Mouse (Mus musculus) embryonic facial prominence, embryonic 14.5 days (tissue): ENCODE results near the gene Nav2. TPM values are rescaled to one million over a fixed set of nuclear protein-coding genes. Genes with fewer than 3 reads are reported as not detected.

Source experiments
- ATAC-seq: fragments of 200-750 bp; cut with Nextera tagmentation; 2 replicates; pipeline ENCODE4 v1.8.0; 2017; ENCODE audit warnings: low read depth, moderate number of reproducible peaks, moderate TSS enrichment
- DNase-seq: peaks from one replicate; pipeline ENCODE4 v3.0.0-alpha.2; 2015; ENCODE audit warnings: low spot score
- H3K27ac ChIP-seq: fragments of 300-500 bp; sonication (generic); replicated peaks from 2 replicates; pipeline ENCODE4 v1.5.1; 2014; ENCODE audit warnings: low read depth, mild to moderate bottlenecking, low read length, moderate library complexity
- H3K27me3 ChIP-seq: fragments of 300-500 bp; sonication (generic); replicated peaks from 2 replicates; pipeline ENCODE4 v1.6.1; 2014; ENCODE audit warnings: low read length; ENCODE audit not compliant: control insufficient read depth, insufficient read depth
- H3K36me3 ChIP-seq: fragments of 300-500 bp; sonication (generic); 2 replicates; pipeline ENCODE4 v1.6.1; 2014; ENCODE audit warnings: low read length, mixed read lengths; ENCODE audit not compliant: control insufficient read depth, insufficient read depth
- H3K4me1 ChIP-seq: fragments of 300-500 bp; sonication (generic); 2 replicates; pipeline ENCODE4 v1.6.1; 2014; ENCODE audit warnings: antibody characterized with exemption, low read length; ENCODE audit not compliant: control insufficient read depth, insufficient read depth
- H3K4me2 ChIP-seq: fragments of 300-500 bp; sonication (generic); 2 replicates; pipeline ENCODE4 v1.6.1; 2014; ENCODE audit warnings: low read depth, mild to moderate bottlenecking, low read length, moderate library complexity, mixed read lengths
- H3K4me3 ChIP-seq: fragments of 300-500 bp; sonication (generic); 2 replicates; pipeline ENCODE4 v1.5.1; 2014; ENCODE audit warnings: low read depth, mild to moderate bottlenecking, low read length
- H3K9ac ChIP-seq: fragments of 300-500 bp; sonication (generic); 2 replicates; pipeline ENCODE4 v1.6.1; 2014; ENCODE audit warnings: low read depth, mild to moderate bottlenecking, low read length, moderate library complexity, mixed read lengths
- H3K9me3 ChIP-seq: fragments of 300-500 bp; sonication (generic); 2 replicates; pipeline ENCODE4 v1.6.1; 2016; ENCODE audit warnings: low read length; ENCODE audit not compliant: control insufficient read depth
- WGBS: fragments of 180-500 bp; shearing (Covaris S2); extraction: QIAGEN DNeasy Blood & Tissue Kit; methylation state at CpG from one replicate; pipeline ENCODE4 v1.1.7; 2014; 5-methylcytosine and 5-hydroxymethylcytosine counted together
- polyA plus RNA-seq: library from polyadenylated mRNA; unstranded; fragments of >200 nt; fragmentation: Nextera tagmentation; extraction: Ambion mirVana; gene quantifications from 2 replicates; pipeline ENCODE4 v1.2.1, GENCODE M21; 2014

Gene Nav2
- polyA plus RNA-seq, 1 experiment from 2014 or later: 13.5 TPM

DNA sequence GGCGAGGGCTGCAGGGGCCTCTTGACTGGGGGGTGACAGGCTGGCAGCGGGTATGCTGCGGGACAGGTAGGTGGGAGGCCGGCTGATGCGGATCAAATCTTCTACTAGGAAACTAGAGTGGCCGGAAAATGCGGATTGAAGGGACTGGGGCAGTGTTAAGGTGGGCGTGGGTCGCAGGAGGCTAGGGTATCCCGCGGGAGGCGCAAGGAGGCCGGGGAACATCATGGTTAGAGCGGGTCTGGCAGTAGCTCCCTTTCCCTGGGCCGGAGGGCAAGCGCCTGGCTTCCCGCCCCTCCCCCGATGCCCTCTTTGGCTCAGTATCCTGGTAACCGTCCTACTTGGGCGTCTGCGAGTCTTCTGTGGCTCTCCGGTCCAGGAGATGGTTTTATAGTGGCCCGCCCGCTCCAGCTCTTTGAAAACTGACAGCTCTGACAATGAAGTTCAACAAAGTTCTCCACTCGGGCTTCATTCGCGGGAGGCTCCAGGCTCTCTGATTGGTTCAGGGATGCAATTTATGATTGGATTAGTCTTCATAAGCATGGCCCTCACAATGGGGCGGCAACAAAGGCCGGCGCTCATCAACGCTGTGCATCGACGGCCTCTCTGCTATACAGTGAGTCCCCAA lies 728.1 kb downstream of the Nav2 start, which contains the start of gene Dbx1:
Gene Dbx1, minus strand, starts transcription at position 359 of the 625 bp plus-strand sequence.
- DNase-seq (peak; percentile 34), ATAC-seq (peak; percentile 24; the same call in 1 of the 2 replicates)
- no peaks in the 10 kb centered on the region for H3K36me3 ChIP-seq
- H3K9me3 ChIP-seq: no peaks in the 10 kb centered on the region
- H3K9ac ChIP-seq: no peak within 1 kb of the TSS
- H3K4me1 ChIP-seq: peaks cover 5% of the 10 kb centered on the region; the same call in 1 of the 2 replicates
- H3K27ac ChIP-seq: no peak within 1 kb of the TSS
- no peak within 1 kb of the TSS for H3K4me2 ChIP-seq
- 3% methylated on average over 25 of the region's 33 CpGs for WGBS
- peak within 1 kb of the TSS; percentile 11; the same call in 1 of the 2 replicates for H3K4me3 ChIP-seq
- H3K27me3 ChIP-seq: peaks cover 97% of the 10 kb centered on the region

DNA sequence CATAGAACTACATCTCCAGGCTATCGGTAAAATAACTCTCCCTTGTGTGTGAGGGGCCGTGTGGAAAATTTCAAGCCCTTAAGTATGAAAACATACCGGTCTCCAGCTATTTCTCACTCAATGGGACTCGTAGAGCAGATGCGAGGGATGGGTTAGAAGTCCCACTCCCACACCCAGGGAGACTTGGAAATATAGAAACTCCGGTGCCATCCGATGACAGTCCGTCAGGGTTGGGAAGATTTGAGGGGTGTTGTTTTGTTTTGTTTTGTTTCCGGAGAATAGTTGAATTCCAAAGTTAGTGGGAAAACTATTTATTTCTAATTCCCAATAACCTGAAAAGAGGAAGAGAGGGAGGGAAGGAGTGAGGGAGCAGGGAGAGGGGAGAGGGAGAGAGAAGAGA lies 728.8 kb downstream of the Nav2 start:
- ATAC-seq (no peak), DNase-seq (no peak)
- Histone ChIP-seq H3K27ac (no peak overlapping the region), H3K9me3 (no peaks in the 10 kb centered on the region), H3K36me3 (no peaks in the 10 kb centered on the region), H3K9ac (no peak overlapping the region), H3K4me3 (no peak overlapping the region), H3K4me2 (no peak overlapping the region), H3K27me3 (peaks cover 94% of the 10 kb centered on the region), H3K4me1 (peaks cover 5% of the 10 kb centered on the region; the same call in 1 of the 2 replicates)
- WGBS: 2% methylated on average over 9 of the region's 9 CpGs

DNA sequence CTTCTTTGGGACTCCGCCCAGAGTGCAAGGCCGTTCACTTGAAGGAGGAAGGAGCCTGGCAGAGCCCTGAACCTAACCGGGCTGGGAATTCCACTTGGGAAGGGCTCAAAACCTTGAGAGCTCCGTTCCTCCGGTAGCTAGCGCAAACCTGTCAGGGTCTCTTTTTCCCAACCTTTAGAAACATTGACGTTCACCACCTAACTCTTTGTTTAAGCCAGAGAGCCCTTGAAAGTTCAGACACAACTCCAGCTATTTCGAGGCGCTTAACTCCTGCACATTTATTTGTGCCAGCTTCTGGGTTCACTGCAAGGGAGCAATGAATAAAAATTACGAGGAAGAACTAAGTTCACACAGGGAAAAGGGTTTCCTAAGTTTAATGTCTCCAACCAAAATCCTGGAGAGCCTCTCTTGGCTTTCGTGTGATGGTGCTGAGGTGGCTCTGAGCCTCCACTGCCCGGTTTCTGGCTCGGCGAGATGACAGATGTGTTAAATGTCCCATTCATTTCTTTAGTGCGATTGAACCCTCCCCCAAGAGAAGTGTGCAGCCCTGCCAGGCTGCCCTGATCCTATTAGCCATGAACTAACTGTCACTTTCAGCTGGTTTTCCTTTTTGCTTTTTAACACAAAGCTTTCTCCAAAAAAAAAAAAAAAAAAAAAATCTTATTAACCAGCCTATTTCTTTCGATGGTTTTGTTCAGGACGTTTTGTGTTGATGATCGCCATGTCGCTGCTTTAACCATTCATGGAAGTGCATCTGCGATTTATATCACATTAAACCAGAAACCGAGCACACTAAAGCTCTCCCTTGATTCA lies 729.5 kb downstream of the Nav2 start:
- Histone ChIP-seq H3K36me3 (no peaks in the 10 kb centered on the region), H3K27me3 (peaks cover 89% of the 10 kb centered on the region), H3K4me1 (peaks cover 5% of the 10 kb centered on the region; the same call in 1 of the 2 replicates), H3K9ac (no peak overlapping the region), H3K4me3 (no peak overlapping the region), H3K9me3 (no peaks in the 10 kb centered on the region), H3K27ac (no peak overlapping the region), H3K4me2 (no peak overlapping the region)
- WGBS: under 1% methylated on average over 21 of the region's 21 CpGs
- no peak for DNase-seq
- no peak for ATAC-seq

DNA sequence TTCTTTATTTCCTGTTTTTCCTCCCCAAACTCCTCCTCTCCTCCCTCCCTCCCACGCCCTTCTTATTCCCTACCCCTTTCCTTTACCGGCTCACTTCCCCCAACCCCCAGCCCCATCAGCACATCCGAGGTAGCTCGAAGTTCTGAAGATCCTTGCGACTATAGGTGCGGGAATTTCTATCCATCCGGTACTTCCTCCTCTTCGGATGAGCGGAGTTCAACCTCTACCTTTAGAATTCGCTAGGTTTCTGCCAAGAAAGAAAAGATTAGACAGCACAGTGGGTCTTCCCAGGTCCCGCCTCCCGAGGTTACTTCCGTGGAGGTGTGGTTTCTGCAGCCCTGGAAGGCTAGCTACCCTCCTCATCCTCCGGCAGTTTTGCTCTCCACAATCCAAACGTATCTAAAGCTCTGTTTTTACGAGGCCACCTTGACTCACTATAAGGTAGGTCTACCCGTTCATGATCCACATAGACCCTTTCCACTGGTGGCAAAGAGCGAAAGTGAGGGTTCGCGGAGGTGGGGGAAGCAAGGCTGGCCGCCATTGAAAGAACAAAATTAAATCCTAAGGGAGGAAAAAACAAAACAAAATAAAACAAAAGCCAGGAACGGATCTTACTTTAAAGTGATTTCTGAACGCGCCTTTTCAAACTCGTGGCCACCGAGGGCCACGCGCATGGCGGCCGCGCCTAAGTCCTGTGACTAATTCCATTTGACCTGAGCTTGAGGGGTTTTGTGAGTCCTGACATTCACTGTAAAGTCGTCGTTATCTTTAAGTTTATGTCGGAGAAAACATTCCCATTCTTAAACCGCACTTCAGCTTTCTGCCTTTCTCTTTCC lies 730.6 kb downstream of the Nav2 start:
- H3K4me3 ChIP-seq: peak overlapping the region; percentile 21
- H3K27ac ChIP-seq: no peak overlapping the region
- no peaks in the 10 kb centered on the region for H3K36me3 ChIP-seq
- H3K4me2 ChIP-seq: peak overlapping the region; percentile 22
- 4% methylated on average over 35 of the region's 35 CpGs for WGBS
- no peaks in the 10 kb centered on the region for H3K9me3 ChIP-seq
- peaks cover 83% of the 10 kb centered on the region for H3K27me3 ChIP-seq
- H3K4me1 ChIP-seq: no peaks in the 10 kb centered on the region
- no peak overlapping the region for H3K9ac ChIP-seq
- ATAC-seq (no peak), DNase-seq (no peak)

DNA sequence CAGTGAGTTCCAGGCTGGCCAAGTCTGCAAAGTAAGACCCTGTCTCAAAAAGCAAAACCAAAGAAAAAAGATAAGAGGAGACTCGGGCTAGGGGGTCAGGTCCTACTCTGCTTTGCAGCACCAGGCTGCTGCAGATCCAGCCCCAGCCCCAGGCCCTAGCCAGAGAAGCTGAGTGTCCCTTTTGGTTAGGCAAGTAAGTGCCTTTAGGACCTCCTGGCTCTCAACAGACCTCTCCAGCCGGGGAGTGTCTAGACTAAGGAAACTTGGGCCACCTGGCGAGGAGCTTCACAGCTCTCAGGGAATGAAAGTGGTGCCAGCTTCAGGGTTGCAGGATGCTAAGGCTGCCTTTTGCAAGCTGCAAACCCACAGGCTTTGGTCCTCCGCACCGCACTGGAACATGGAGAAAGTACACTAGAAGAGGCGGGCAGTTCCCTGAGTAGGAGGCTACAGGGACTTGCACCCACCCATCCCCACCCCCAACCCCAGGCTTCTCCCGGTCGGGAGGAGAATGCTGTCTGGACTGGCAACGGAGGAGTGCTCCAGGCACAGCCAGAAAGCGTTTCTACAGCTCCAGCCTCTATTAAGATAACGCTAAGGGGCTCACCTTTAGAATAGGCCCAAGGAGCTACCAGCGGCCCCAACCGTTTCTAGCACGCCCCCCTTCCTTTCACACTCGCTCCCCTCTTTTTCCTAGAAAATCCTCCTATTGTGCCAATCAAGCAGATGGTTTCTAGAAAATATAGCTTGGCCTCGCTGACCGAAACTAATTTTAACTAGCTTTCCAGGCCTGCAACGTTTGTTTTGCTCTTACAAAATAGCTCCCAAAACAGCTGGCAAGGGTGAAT lies 731.6 kb downstream of the Nav2 start:
- no peaks in the 10 kb centered on the region for H3K4me1 ChIP-seq
- no peak overlapping the region for H3K27ac ChIP-seq
- ATAC-seq (no peak), DNase-seq (no peak)
- no peaks in the 10 kb centered on the region for H3K9me3 ChIP-seq
- H3K36me3 ChIP-seq: no peaks in the 10 kb centered on the region
- peaks cover 82% of the 10 kb centered on the region for H3K27me3 ChIP-seq
- H3K4me2 ChIP-seq: no peak overlapping the region
- 16% methylated on average over 17 of the region's 18 CpGs for whole genome bisulfite sequencing
- H3K4me3 ChIP-seq: no peak overlapping the region
- no peak overlapping the region for H3K9ac ChIP-seq

DNA sequence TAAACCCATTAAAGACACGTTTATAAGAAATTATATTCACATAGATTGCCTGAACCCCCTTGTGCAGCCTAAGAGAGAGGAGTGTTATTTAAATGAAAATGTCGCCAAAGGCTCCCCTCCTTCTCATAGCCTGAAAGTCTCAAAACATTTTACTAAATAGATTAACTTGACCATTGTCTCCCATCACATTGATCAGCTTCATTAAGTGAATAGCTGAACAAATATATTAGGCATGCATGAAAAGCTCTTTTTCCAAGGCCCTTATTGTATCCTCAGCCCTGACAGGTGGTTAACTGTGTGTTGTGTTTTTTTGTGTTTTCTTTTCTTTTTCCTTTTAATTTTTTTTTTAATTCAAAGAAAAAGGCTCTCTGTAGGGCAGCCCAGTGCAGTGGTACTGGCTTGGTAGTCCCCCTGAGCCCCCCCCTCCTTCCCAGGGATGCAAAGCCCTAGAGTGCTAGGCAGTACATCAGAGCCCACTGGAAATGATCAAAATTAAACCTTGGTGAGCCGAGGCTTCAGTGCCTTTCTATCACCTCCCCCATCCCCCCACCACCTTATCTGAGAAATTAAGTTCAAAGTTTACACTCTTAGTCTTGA lies 732.3 kb downstream of the Nav2 start:
- WGBS: 17% methylated on average over 3 of the region's 3 CpGs
- Histone ChIP-seq H3K4me2 (no peak overlapping the region), H3K27me3 (peaks cover 75% of the 10 kb centered on the region), H3K4me1 (no peaks in the 10 kb centered on the region), H3K9ac (no peak overlapping the region), H3K4me3 (no peak overlapping the region), H3K36me3 (no peaks in the 10 kb centered on the region), H3K27ac (no peak overlapping the region), H3K9me3 (no peaks in the 10 kb centered on the region)
- DNase-seq: no peak
- no peak for ATAC-seq
